Mouse (Mus musculus) embryonic facial prominence, embryonic 11.5 days (tissue): ENCODE measurements at regions not wholly inside any gene's neighbourhood (a gene's known extent, or its start where the extent isn't known, plus 50 kb on each side); places are given as distances from the start of the nearest gene placed in this dataset.

Source experiments
- ATAC-seq: fragments of 200-750 bp; cut with Nextera tagmentation; replicated peaks from 2 replicates; pipeline ENCODE4 v1.8.0; 2017; ENCODE audit warnings: low read depth; ENCODE audit not compliant: insufficient number of reproducible peaks, low FRiP score, low TSS enrichment
- DNase-seq: peaks from one replicate; pipeline ENCODE4 v3.0.0-alpha.2; 2015; ENCODE audit warnings: low spot score
- H3K27ac ChIP-seq: fragments of 300-500 bp; sonication (generic); replicated peaks from 2 replicates; pipeline ENCODE4 v1.5.1; 2014; ENCODE audit warnings: mild to moderate bottlenecking, low read depth, low read length, control low read depth
- H3K27me3 ChIP-seq: fragments of 300-500 bp; sonication (generic); 2 replicates; pipeline ENCODE4 v1.6.1; 2014; ENCODE audit warnings: mild to moderate bottlenecking, low read length, moderate library complexity, mixed read lengths; ENCODE audit not compliant: control insufficient read depth, insufficient read depth
- H3K36me3 ChIP-seq: fragments of 300-500 bp; sonication (generic); replicated peaks from 2 replicates; pipeline ENCODE4 v1.6.1; 2014; ENCODE audit warnings: low read depth, mild to moderate bottlenecking, low read length, moderate library complexity, mixed read lengths; ENCODE audit not compliant: control insufficient read depth, insufficient read depth
- H3K4me1 ChIP-seq: fragments of 300-500 bp; sonication (generic); 2 replicates; pipeline ENCODE4 v1.6.1; 2014; ENCODE audit warnings: low read length, mixed read lengths; ENCODE audit not compliant: control insufficient read depth, insufficient read depth
- H3K4me2 ChIP-seq: fragments of 300-500 bp; sonication (generic); 2 replicates; pipeline ENCODE4 v1.6.1; 2014; ENCODE audit warnings: low read depth, mild to moderate bottlenecking, control low read depth, low read length, moderate library complexity
- H3K4me3 ChIP-seq: fragments of 300-500 bp; sonication (generic); 2 replicates; pipeline ENCODE4 v1.5.1; 2014; ENCODE audit warnings: low read depth, low read length, control low read depth
- H3K9ac ChIP-seq: fragments of 300-500 bp; sonication (generic); replicated peaks from 2 replicates; pipeline ENCODE4 v1.6.1; 2014; ENCODE audit warnings: mild to moderate bottlenecking, control low read depth, low read length
- H3K9me3 ChIP-seq: fragments of 300-500 bp; sonication (generic); replicated peaks from 2 replicates; pipeline ENCODE4 v1.6.1; 2016; ENCODE audit warnings: mild to moderate bottlenecking, low read length, inconsistent platforms, mixed read lengths; ENCODE audit not compliant: control insufficient read depth
- WGBS: fragments of 180-500 bp; shearing (Covaris S2); extraction: QIAGEN DNeasy Blood & Tissue Kit; methylation state at CpG from one replicate; pipeline ENCODE4 v1.1.7; 2014; 5-methylcytosine and 5-hydroxymethylcytosine counted together

- ATAC-seq (no peak), DNase-seq (no peak)
- 58% methylated on average over 2 of the region's 2 CpGs for WGBS
These were observed 200.7 kb downstream of the Pla2g4a start for GRCm38 (mm10) chr1:149760440-149760839.

GRCm38 (mm10) chr1:149758783-149759132 is 202.3 kb downstream of the Pla2g4a start:
- 73% methylated on average over 2 of the region's 2 CpGs for WGBS
- Histone ChIP-seq H3K27me3 (no peaks in the 10 kb centered on the region), H3K27ac (no peak overlapping the region), H3K4me1 (no peaks in the 10 kb centered on the region), H3K4me2 (no peak overlapping the region), H3K9ac (no peak overlapping the region), H3K4me3 (no peak overlapping the region), H3K9me3 (no peaks in the 10 kb centered on the region), H3K36me3 (no peaks in the 10 kb centered on the region)
- no peak; the same call in 1 of the 2 replicates for ATAC-seq
- no peak for DNase-seq

More at GRCm38 (mm10) chr1:149760440-149760839, 200.7 kb downstream of the Pla2g4a start:
- H3K27me3 ChIP-seq: no peaks in the 10 kb centered on the region
- no peaks in the 10 kb centered on the region for H3K36me3 ChIP-seq
- no peak overlapping the region for H3K4me2 ChIP-seq
- H3K9me3 ChIP-seq: no peaks in the 10 kb centered on the region
- H3K4me3 ChIP-seq: no peak overlapping the region
- no peaks in the 10 kb centered on the region for H3K4me1 ChIP-seq
- H3K9ac ChIP-seq: no peak overlapping the region
- H3K27ac ChIP-seq: no peak overlapping the region

- 55% methylated on average over 1 of the region's 1 CpGs for WGBS
- no peaks in the 10 kb centered on the region for H3K36me3 ChIP-seq
- no peak; the same call in 1 of the 2 replicates for ATAC-seq
These were observed 202.9 kb downstream of the Pla2g4a start for GRCm38 (mm10) chr1:149758092-149758782.

GRCm38 (mm10) chr1:149753269-149754060 is 207.6 kb downstream of the Pla2g4a start:
- Histone ChIP-seq H3K27me3 (no peaks in the 10 kb centered on the region), H3K9ac (no peak overlapping the region), H3K4me2 (no peak overlapping the region), H3K27ac (no peak overlapping the region), H3K4me3 (no peak overlapping the region), H3K36me3 (no peaks in the 10 kb centered on the region), H3K9me3 (no peaks in the 10 kb centered on the region), H3K4me1 (no peaks in the 10 kb centered on the region)
- ATAC-seq: peak; percentile 65; the same call in 1 of the 2 replicates
- peak; percentile 61 for DNase-seq
- 48% methylated on average over 7 of the region's 7 CpGs for WGBS

More at GRCm38 (mm10) chr1:149758092-149758782, 202.9 kb downstream of the Pla2g4a start:
- DNase-seq: peak; percentile 83
- Histone ChIP-seq H3K27ac (no peak overlapping the region), H3K4me3 (no peak overlapping the region), H3K4me1 (no peaks in the 10 kb centered on the region), H3K27me3 (no peaks in the 10 kb centered on the region), H3K9ac (no peak overlapping the region), H3K9me3 (no peaks in the 10 kb centered on the region), H3K4me2 (no peak overlapping the region)

- ATAC-seq: no peak
- no peaks in the 10 kb centered on the region for H3K27me3 ChIP-seq
- no peak overlapping the region for H3K4me3 ChIP-seq
- no peaks in the 10 kb centered on the region for H3K4me1 ChIP-seq
- DNase-seq: no peak
- no peak overlapping the region for H3K9ac ChIP-seq
- no peak overlapping the region for H3K4me2 ChIP-seq
- 85% methylated on average over 2 of the region's 2 CpGs for WGBS
- H3K9me3 ChIP-seq: no peaks in the 10 kb centered on the region
- no peaks in the 10 kb centered on the region for H3K36me3 ChIP-seq
- H3K27ac ChIP-seq: no peak overlapping the region
These were observed 211.7 kb downstream of the Pla2g4a start for GRCm38 (mm10) chr1:149749405-149749804.

GRCm38 (mm10) chr1:149738959-149739358 is 222.1 kb downstream of the Pla2g4a start:
- no peak overlapping the region for H3K4me3 ChIP-seq
- H3K4me1 ChIP-seq: no peaks in the 10 kb centered on the region
- H3K27me3 ChIP-seq: no peaks in the 10 kb centered on the region
- H3K4me2 ChIP-seq: no peak overlapping the region
- no peak overlapping the region for H3K27ac ChIP-seq
- no peak overlapping the region for H3K9ac ChIP-seq
- no peaks in the 10 kb centered on the region for H3K9me3 ChIP-seq
- H3K36me3 ChIP-seq: no peaks in the 10 kb centered on the region
- whole genome bisulfite sequencing: 83% methylated on average over 3 of the region's 3 CpGs
- no peak for ATAC-seq
- no peak for DNase-seq

GRCm38 (mm10) chr1:149734241-149734640 is 226.8 kb downstream of the Pla2g4a start:
- H3K36me3 ChIP-seq: no peaks in the 10 kb centered on the region
- no peaks in the 10 kb centered on the region for H3K9me3 ChIP-seq
- H3K4me2 ChIP-seq: no peak overlapping the region
- H3K27me3 ChIP-seq: no peaks in the 10 kb centered on the region
- DNase-seq (no peak), ATAC-seq (no peak)
- no peak overlapping the region for H3K27ac ChIP-seq
- no peak overlapping the region for H3K9ac ChIP-seq
- no peaks in the 10 kb centered on the region for H3K4me1 ChIP-seq
- 90% methylated on average over 2 of the region's 2 CpGs for WGBS
- H3K4me3 ChIP-seq: no peak overlapping the region

- H3K36me3 ChIP-seq: no peaks in the 10 kb centered on the region
- no peaks in the 10 kb centered on the region for H3K9me3 ChIP-seq
- no peak overlapping the region for H3K4me3 ChIP-seq
- no peak overlapping the region for H3K4me2 ChIP-seq
- no peak for DNase-seq
- H3K4me1 ChIP-seq: no peaks in the 10 kb centered on the region
- ATAC-seq: no peak
- WGBS: 68% methylated on average over 1 of the region's 1 CpGs
- H3K9ac ChIP-seq: no peak overlapping the region
- no peaks in the 10 kb centered on the region for H3K27me3 ChIP-seq
- no peak overlapping the region for H3K27ac ChIP-seq
These were observed 245.9 kb downstream of the Pla2g4a start for GRCm38 (mm10) chr1:149715171-149715570.
